Mouse (Mus musculus) olfactory bulb, adult 2 months (tissue): ENCODE measurements around the gene 2700081O15Rik. TPM values are rescaled to one million over a fixed set of nuclear protein-coding genes. Genes with fewer than 3 reads are reported as not detected.
"Not testable (repeated sequence)": the region's sequence is repeated elsewhere in the genome, so short reads cannot be mapped to it uniquely, and the experiment has no call there.

Experiments used
- H3K27ac ChIP-seq: fragments of 200-500 bp; 2 replicates; pipeline ENCODE4 v1.5.1; 2012; ENCODE audit warnings: low read depth, low read length; ENCODE audit not compliant: insufficient read depth
- H3K4me1 ChIP-seq: fragments of 200-500 bp; 2 replicates; pipeline ENCODE4 v1.6.1; 2012; ENCODE audit warnings: low read length; ENCODE audit not compliant: control insufficient read depth, insufficient read depth
- H3K4me3 ChIP-seq: fragments of 200-500 bp; 2 replicates; pipeline ENCODE4 v1.5.1; 2012; ENCODE audit warnings: mild to moderate bottlenecking, low read depth, low read length, moderate library complexity; ENCODE audit not compliant: insufficient read depth
- CTCF ChIP-seq: fragments of 200-500 bp; IDR thresholded peaks from 2 replicates; pipeline ENCODE4 v1.5.1; 2012; ENCODE audit warnings: low read depth, mild to moderate bottlenecking, low read length, moderate library complexity; ENCODE audit not compliant: insufficient read depth
- POLR2A ChIP-seq: fragments of 200-500 bp; IDR thresholded peaks from 2 replicates; pipeline ENCODE4 v1.6.1; 2012; ENCODE audit warnings: mild to moderate bottlenecking, low read depth, low read length, moderate library complexity; ENCODE audit not compliant: insufficient read depth
- WGBS: fragments of 180-500 bp; shearing (Covaris S2); methylation state at CpG from one replicate; pipeline ENCODE4 v1.1.7; 2018; 5-methylcytosine and 5-hydroxymethylcytosine counted together
- polyA plus RNA-seq: library from polyadenylated mRNA; stranded (reverse); fragments of >200 nt; gene quantifications from 2 replicates; pipeline ENCODE4 v1.2.4, GENCODE M21; 2012; ENCODE audit warnings: low replicate concordance; ENCODE audit not compliant: missing spikeins, insufficient read depth, insufficient read length

The 2700081O15Rik gene
- polyA plus RNA-seq, 1 experiment = not detected

GRCm38 (mm10) chr19:7388488-7388887 is 28.9 kb upstream of the 2700081O15Rik start:
- no peak overlapping the region for H3K4me3 ChIP-seq
- WGBS = 87% methylated on average over 6 of the region's 6 CpGs
- peaks cover 2% of the 10 kb centered on the region; the same call in 1 of the 2 replicates for H3K4me1 ChIP-seq
- TF ChIP-seq POLR2A = no peak
- TF ChIP-seq CTCF = no peak
- no peak overlapping the region for H3K27ac ChIP-seq

GRCm38 (mm10) chr19:7396867-7397826 is 20.3 kb upstream of the 2700081O15Rik start:
- H3K4me1 ChIP-seq, H3K4me3 ChIP-seq, H3K27ac ChIP-seq: not testable (repeated sequence)
- WGBS = 62% methylated on average over 9 of the region's 10 CpGs

GRCm38 (mm10) chr19:7398898-7399297 is 18.5 kb upstream of the 2700081O15Rik start:
- 43% methylated on average over 24 of the region's 24 CpGs for WGBS
- H3K4me3 ChIP-seq, H3K27ac ChIP-seq, H3K4me1 ChIP-seq: not testable (repeated sequence)

GRCm38 (mm10) chr19:7400635-7401034 is 16.8 kb upstream of the 2700081O15Rik start:
- 89% methylated on average over 11 of the region's 11 CpGs for WGBS
- Histone ChIP-seq H3K27ac (no peak overlapping the region), H3K4me3 (no peak overlapping the region), H3K4me1 (no peaks in the 10 kb centered on the region)
- no peak for TF ChIP-seq POLR2A
- no peak for TF ChIP-seq CTCF

- WGBS = 62% methylated on average over 9 of the region's 9 CpGs
- no peak overlapping the region for H3K4me3 ChIP-seq
- H3K4me1 ChIP-seq = no peaks in the 10 kb centered on the region
Observed at GRCm38 (mm10) chr19:7404623-7405229, 12.7 kb upstream of the 2700081O15Rik start.

GRCm38 (mm10) chr19:7412361-7412760 is 5.1 kb upstream of the 2700081O15Rik start:
- no peak overlapping the region for H3K4me3 ChIP-seq
- TF ChIP-seq POLR2A = no peak
- TF ChIP-seq CTCF = no peak
- H3K27ac ChIP-seq = no peak overlapping the region
- 72% methylated on average over 2 of the region's 2 CpGs for WGBS
- H3K4me1 ChIP-seq = peaks cover 6% of the 10 kb centered on the region

More at GRCm38 (mm10) chr19:7404623-7405229, 12.7 kb upstream of the 2700081O15Rik start:
- TF ChIP-seq POLR2A (no peak), CTCF (no peak)
- H3K27ac ChIP-seq = no peak overlapping the region

GRCm38 (mm10) chr19:7415916-7416833 is 1.2 kb upstream of the 2700081O15Rik start:
- Histone ChIP-seq H3K27ac (no peak overlapping the region), H3K4me1 (peaks cover 24% of the 10 kb centered on the region), H3K4me3 (peak overlapping the region; percentile 77)
- no peak for TF ChIP-seq CTCF
- TF ChIP-seq POLR2A = no peak
- WGBS = 54% methylated on average over 22 of the region's 22 CpGs

- H3K27ac ChIP-seq = peak overlapping the region; percentile 29
- peak; percentile 86 for TF ChIP-seq CTCF
- TF ChIP-seq POLR2A = no peak
- WGBS = under 1% methylated on average over 50 of the region's 59 CpGs
- H3K4me1 ChIP-seq = peaks cover 40% of the 10 kb centered on the region
- H3K4me3 ChIP-seq = peak overlapping the region; percentile 77
Observed at GRCm38 (mm10) chr19:7417911-7418849, 755 bp downstream of the 2700081O15Rik start.
